Mouse (Mus musculus) hindbrain, embryonic 13.5 days (tissue): ENCODE measurements at regions not wholly inside any gene's neighbourhood (a gene's known extent, or its start where the extent isn't known, plus 50 kb on each side); places are given as distances from the start of the nearest gene placed in this dataset. TPM values are rescaled to one million over a fixed set of nuclear protein-coding genes. Genes with fewer than 3 reads are reported as not detected.

ENCODE experiments used
- microRNA-seq: library from miRNA; unstranded; fragments of <30 nt; microRNA quantifications from one replicate; pipeline ENCODE4, GENCODE M21; 2016

Small RNA genes in the stretch of these regions (microRNA-seq; reads per million reads assigned to microRNA genes)
- gene Gm25972 = not detected
